Mouse (Mus musculus) B cell, adult 2 months (primary cell): ENCODE measurements around the gene Rasl11b.

Experiments used
- DNase-seq, 2 experiments: peaks; one replicate each; pipeline ENCODE4 v3.0.0; 2022

Gene Rasl11b

GRCm38 (mm10) chr5:74194841-74195613 is at the start of gene Rasl11b:
Gene Rasl11b (plus strand): TSS chr5:74195286.
- peak; percentile 87 to 88 for DNase-seq

DNA sequence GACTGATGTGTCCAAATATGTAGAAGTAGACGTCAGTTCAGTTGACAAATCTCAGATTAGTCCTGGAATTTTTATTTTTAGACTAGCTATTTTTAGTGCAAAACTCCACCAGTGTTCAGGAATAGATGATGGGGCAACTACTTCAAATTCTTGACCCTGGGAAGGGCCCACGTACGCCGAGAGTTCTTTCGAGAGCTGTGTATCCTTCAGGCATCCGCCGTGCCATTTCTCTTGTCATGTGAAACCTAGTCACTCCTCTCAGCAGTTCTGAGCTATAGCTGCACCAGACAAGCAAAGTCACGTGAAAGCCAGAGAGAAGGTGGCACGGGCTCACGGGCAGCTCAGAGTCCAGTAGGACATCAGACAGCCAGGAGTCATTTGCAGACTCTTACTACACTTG is 47.5 kb upstream of the Rasl11b start:
- no peak for DNase-seq

DNA sequence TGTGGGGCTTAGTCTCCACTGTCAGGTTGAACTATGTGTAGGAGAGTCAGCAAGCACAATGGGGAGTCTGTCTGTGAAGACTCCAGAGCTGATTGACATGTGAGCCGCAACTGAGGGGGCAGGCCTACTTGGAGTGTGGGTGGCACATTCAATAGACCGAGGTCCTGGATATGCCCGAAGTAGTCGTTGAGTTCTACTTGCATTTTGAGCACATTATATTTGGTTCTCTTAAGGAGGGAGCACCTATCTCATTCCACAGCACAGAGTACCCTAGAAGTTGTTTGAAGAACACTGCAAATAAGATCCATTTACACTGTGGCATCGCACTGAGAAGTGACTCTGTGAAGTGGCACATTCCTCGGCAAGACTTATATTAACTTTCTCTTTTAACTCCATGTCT is 45.1 kb upstream of the Rasl11b start:
- DNase-seq: no peak

- DNase-seq: no peak
Measured at GRCm38 (mm10) chr5:74151774-74152173, 43.3 kb upstream of the Rasl11b start.

DNA sequence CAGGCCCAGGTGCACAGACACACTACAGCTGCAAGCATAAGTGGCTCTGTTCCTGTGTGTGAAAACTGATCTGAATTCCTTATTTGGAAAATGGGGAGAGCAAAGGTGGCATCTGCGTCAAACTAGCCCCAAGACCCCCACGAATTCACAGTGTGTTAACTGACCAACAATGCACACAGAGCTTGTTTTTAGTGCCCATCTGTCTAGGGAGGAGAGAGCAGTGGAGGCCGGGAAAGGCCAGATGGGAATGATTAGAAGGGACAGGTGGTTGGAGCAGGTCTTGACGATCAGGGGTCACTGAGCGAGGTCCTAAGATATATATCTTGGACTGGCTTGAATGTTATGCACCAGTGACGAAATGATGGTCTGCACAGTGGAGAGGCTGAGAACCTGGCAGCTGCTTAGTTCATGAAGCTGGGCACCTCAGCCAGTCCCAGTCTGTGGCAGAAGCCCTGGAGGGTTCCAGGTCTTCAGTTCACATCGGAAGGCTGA is 39.2 kb upstream of the Rasl11b start:
- DNase-seq: no peak

- DNase-seq: no peak
Measured at GRCm38 (mm10) chr5:74158929-74159632, 36.0 kb upstream of the Rasl11b start.

GRCm38 (mm10) chr5:74159906-74160305 is 35.2 kb upstream of the Rasl11b start:
- no peak for DNase-seq

DNA sequence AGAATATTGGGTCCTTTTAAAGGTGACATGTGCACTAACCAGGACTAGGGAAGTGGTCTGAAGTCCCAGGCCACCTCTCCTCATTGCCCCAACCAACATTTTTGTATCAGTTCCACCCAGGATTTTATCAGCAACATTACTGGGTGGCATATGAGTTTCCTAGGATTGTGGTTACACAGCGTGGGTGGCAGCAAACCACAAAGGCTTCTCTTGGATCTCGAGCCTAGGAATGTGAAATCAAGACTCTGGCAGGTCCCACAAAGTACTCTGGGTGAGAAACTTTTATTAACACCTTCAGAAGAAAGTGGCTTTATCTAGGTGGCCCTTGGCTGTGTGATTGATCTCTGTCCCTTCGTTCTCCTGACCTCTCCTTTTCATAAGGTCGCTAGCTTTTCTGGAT is 34.7 kb upstream of the Rasl11b start:
- DNase-seq: no peak

- no peak for DNase-seq
Measured at GRCm38 (mm10) chr5:74161297-74161926, 33.7 kb upstream of the Rasl11b start.

DNA sequence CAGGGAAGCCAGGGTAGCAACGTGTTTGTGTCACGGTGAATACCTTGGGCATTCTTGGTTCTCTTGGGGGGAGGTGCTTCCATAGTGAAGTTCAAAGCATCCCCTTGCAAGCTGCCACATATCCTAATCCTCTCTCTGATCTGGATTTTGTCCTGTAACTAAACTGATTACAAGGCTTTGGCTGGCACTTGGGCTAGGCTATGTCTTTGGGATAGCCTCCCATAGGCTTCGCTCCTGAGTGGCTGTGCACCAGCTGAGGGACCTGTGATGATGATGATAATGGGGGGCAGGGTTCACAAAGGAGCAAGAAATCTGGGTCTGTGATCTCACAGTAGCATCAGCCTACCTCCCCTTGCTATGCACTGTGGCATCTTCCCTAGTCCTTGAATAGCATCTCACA is 33.1 kb upstream of the Rasl11b start:
- DNase-seq: no peak

DNA sequence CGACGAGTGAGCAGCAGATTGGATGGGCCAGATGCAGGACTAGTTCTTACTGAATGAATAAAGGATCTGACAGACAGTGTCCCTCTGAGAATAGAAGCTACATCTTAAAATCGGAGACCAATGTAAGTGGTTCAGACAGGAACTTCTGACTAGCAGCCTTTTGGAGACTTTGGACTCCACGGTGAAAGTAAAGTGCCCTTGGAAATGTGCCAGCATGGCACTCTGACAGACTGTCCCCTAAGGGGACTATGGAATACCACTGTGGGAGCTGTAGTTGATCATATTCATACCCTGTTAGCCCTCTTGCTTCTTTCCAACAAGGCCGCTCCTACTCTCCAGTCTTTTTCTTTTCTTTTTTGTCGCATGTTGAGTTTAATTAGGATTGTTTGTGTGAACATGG is 31.9 kb upstream of the Rasl11b start:
- DNase-seq: no peak

GRCm38 (mm10) chr5:74164547-74164946 is 30.5 kb upstream of the Rasl11b start:
- no peak for DNase-seq

DNA sequence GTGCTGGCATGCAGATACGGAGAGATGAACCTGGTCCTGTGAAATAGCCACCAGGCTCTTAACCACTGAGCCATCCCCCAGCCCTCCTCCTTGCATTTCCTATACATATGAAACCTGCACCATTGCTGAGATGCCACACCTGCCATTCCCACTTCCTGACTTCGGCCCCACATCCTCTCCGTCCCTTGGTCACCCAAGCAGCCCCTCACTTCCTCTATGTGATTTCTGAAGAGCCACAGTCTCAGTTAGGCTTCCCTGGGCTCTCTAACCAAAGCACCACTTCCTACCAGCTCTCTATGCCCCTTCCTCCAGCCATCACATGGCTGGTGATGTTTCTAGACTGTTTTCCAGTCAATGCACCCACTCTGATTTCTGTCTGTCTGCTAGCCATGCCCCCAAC is 28.4 kb upstream of the Rasl11b start:
- peak; percentile 2 to 3 for DNase-seq

GRCm38 (mm10) chr5:74168085-74168484 is 27.0 kb upstream of the Rasl11b start:
- no peak for DNase-seq

- DNase-seq: no peak
Measured at GRCm38 (mm10) chr5:74171768-74172167, 23.3 kb upstream of the Rasl11b start.

DNA sequence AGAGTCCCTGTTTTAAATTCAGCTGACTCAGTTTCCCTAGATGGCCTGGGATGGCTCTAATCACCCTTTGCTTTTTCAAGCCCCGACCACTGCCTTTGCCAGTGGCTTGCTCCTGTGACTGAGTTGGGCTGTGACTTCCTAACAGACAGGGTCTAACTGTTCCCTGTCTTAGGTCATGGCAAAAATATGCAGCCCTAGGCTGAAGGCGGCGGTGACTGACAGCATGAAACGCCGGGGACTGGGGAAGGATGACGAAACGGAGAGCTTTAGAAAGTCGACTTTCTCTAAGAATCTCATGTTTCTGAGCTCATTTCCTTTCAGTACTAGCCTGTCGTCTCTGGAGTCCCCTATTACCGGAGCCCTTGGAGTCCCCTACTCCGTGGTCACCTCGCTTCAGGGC is 22.9 kb upstream of the Rasl11b start:
- DNase-seq: no peak

- no peak for DNase-seq
Measured at GRCm38 (mm10) chr5:74173162-74173844, 21.8 kb upstream of the Rasl11b start.

GRCm38 (mm10) chr5:74175526-74176270 is 19.4 kb upstream of the Rasl11b start:
- DNase-seq: no peak

- DNase-seq: no peak
Measured at GRCm38 (mm10) chr5:74180216-74180615, 14.9 kb upstream of the Rasl11b start.

- DNase-seq: no peak
Measured at GRCm38 (mm10) chr5:74183118-74183517, 12.0 kb upstream of the Rasl11b start.

DNA sequence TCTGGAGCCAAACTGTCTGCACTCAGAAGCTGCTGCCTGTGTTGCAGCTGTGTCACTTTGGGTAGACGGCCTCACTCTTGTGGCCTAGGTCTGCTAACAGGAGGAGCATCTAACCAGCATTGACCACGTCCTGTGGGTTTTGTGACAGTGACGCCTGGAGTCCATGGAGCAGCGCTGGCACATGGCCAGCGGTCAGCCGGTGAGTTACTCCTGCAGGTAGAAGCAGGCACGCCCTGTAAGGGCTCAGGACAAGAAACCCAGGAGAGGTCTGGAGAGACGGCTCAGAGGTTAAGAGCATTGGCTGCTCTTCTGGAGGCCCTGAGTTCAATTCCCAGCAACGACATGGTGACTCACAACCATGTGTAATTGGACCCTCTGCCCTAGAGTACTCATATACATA is 10.5 kb upstream of the Rasl11b start:
- DNase-seq: no peak

- no peak for DNase-seq
Measured at GRCm38 (mm10) chr5:74188076-74188475, 7.0 kb upstream of the Rasl11b start.
